Mouse (Mus musculus) forebrain, embryonic 11.5 days (tissue): ENCODE results near the gene Popdc2. TPM values are rescaled to one million over a fixed set of nuclear protein-coding genes. Genes with fewer than 3 reads are reported as not detected.

Source experiments
- ATAC-seq: fragments of 200-750 bp; cut with Nextera tagmentation; replicated peaks from 2 replicates; pipeline ENCODE4 v1.8.0; 2017; ENCODE audit warnings: moderate TSS enrichment; ENCODE audit not compliant: low FRiP score
- DNase-seq: peaks from one replicate; pipeline ENCODE4 v3.0.0-alpha.2; 2017; ENCODE audit warnings: low spot score
- H3K27ac ChIP-seq: fragments of 300-500 bp; sonication (generic); 2 replicates; pipeline ENCODE4 v1.5.1; 2014; ENCODE audit warnings: low read depth, low read length
- H3K27me3 ChIP-seq: fragments of 300-500 bp; sonication (generic); 2 replicates; pipeline ENCODE4 v1.6.1; 2014; ENCODE audit warnings: mild to moderate bottlenecking, low read length, mixed read lengths; ENCODE audit not compliant: control insufficient read depth, insufficient read depth
- H3K36me3 ChIP-seq: fragments of 300-500 bp; sonication (generic); 2 replicates; pipeline ENCODE4 v1.6.1; 2014; ENCODE audit warnings: mild to moderate bottlenecking, low read length, moderate library complexity, mixed read lengths; ENCODE audit not compliant: control insufficient read depth, insufficient read depth
- H3K4me1 ChIP-seq: fragments of 300-500 bp; sonication (generic); replicated peaks from 2 replicates; pipeline ENCODE4 v1.6.1; 2014; ENCODE audit warnings: low read length, mixed read lengths; ENCODE audit not compliant: control insufficient read depth, insufficient read depth
- H3K4me2 ChIP-seq: fragments of 300-500 bp; sonication (generic); 2 replicates; pipeline ENCODE4 v1.6.1; 2014; ENCODE audit warnings: low read depth, mild to moderate bottlenecking, low read length, moderate library complexity, mixed read lengths; ENCODE audit not compliant: severe bottlenecking
- H3K4me3 ChIP-seq: fragments of 300-500 bp; sonication (generic); 2 replicates; pipeline ENCODE4 v1.5.1; 2014; ENCODE audit warnings: low read depth, low read length
- H3K9ac ChIP-seq: fragments of 300-500 bp; sonication (generic); 2 replicates; pipeline ENCODE4 v1.6.1; 2014; ENCODE audit warnings: low read length
- H3K9me3 ChIP-seq: fragments of 300-500 bp; sonication (generic); 2 replicates; pipeline ENCODE4 v1.6.1; 2016; ENCODE audit warnings: low read length, mixed read lengths; ENCODE audit not compliant: control insufficient read depth
- WGBS: fragments of 180-500 bp; shearing (Covaris S2); extraction: QIAGEN DNeasy Blood & Tissue Kit; methylation state at CpG from one replicate; pipeline ENCODE4 v1.1.7; 2014; 5-methylcytosine and 5-hydroxymethylcytosine counted together
- polyA plus RNA-seq: library from polyadenylated mRNA; unstranded; fragments of >200 nt; fragmentation: Nextera tagmentation; extraction: Ambion mirVana; gene quantifications from 2 replicates; pipeline ENCODE4 v1.2.1, GENCODE M21; 2014

Popdc2 gene
- polyA plus RNA-seq, 1 experiment from 2014 or later = 1.4 TPM

DNA sequence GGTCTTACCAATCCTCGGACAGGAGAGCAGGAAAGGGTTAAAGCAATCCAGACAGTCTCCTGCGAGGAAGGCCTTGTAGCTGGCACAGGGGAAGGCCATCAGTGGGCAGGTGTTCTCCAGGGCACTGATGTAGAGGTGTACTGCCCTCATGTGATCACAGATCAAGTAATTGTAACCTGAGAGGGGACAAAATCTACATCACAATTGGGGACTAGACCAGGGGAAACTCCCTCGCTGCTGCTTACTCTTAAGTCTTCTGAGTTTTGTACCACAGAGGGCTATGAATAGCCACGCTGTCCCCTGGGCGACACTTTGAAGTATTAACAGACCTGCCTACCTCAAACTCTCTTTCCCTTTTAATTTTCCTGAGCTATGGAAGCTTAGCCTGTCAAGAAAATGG is 45.6 kb downstream of the Popdc2 start:
- H3K27me3 ChIP-seq = no peaks in the 10 kb centered on the region
- H3K4me2 ChIP-seq = no peak overlapping the region
- H3K36me3 ChIP-seq = no peaks in the 10 kb centered on the region
- H3K4me1 ChIP-seq = no peaks in the 10 kb centered on the region
- WGBS = 38% methylated on average over 5 of the region's 5 CpGs
- DNase-seq (no peak), ATAC-seq (no peak)
- no peak overlapping the region for H3K27ac ChIP-seq
- no peaks in the 10 kb centered on the region for H3K9me3 ChIP-seq
- no peak overlapping the region for H3K4me3 ChIP-seq
- no peak overlapping the region for H3K9ac ChIP-seq

GRCm38 (mm10) chr16:38408416-38408815 is 46.4 kb downstream of the Popdc2 start:
- Histone ChIP-seq H3K4me1 (no peaks in the 10 kb centered on the region), H3K9ac (no peak overlapping the region), H3K9me3 (no peaks in the 10 kb centered on the region), H3K27ac (no peak overlapping the region), H3K27me3 (no peaks in the 10 kb centered on the region), H3K36me3 (no peaks in the 10 kb centered on the region), H3K4me3 (no peak overlapping the region), H3K4me2 (no peak overlapping the region)
- 96% methylated on average over 8 of the region's 8 CpGs for WGBS
- ATAC-seq = no peak
- DNase-seq = no peak

DNA sequence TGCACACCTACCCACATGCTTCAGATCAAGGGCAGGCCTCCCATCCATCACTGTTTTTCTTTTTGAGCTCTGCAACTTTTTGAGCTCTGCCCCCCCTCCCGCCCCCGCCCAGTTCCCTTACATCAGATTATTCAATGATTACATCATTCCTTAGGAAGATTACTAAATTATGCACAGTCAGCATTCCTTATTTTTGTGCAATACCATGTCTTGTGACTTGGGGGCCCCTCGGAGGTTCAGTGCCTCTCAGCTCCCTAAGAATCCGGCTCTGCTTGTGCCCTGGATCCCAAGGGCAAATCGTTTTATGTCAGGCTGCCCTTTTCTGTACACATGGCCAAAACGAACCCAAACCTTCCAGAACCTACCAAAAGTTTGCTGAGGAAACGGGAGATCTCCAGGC is 52.9 kb downstream of the Popdc2 start:
- no peak overlapping the region for H3K4me2 ChIP-seq
- no peak overlapping the region for H3K9ac ChIP-seq
- no peak for DNase-seq

GRCm38 (mm10) chr16:38425374-38425773 is 63.4 kb downstream of the Popdc2 start:
- Histone ChIP-seq H3K4me2 (no peak overlapping the region), H3K4me1 (no peaks in the 10 kb centered on the region), H3K36me3 (no peaks in the 10 kb centered on the region), H3K4me3 (no peak overlapping the region), H3K9me3 (no peaks in the 10 kb centered on the region), H3K27ac (no peak overlapping the region), H3K27me3 (no peaks in the 10 kb centered on the region), H3K9ac (no peak overlapping the region)
- ATAC-seq (no peak), DNase-seq (no peak)
- 88% methylated on average over 2 of the region's 2 CpGs for WGBS

More for the DNA sequence above, 52.9 kb downstream of the Popdc2 start:
- Histone ChIP-seq H3K36me3 (no peaks in the 10 kb centered on the region), H3K27ac (no peak overlapping the region), H3K4me3 (no peak overlapping the region), H3K4me1 (no peaks in the 10 kb centered on the region), H3K27me3 (no peaks in the 10 kb centered on the region), H3K9me3 (no peaks in the 10 kb centered on the region)
- 89% methylated on average over 7 of the region's 7 CpGs for WGBS
- no peak for ATAC-seq

DNA sequence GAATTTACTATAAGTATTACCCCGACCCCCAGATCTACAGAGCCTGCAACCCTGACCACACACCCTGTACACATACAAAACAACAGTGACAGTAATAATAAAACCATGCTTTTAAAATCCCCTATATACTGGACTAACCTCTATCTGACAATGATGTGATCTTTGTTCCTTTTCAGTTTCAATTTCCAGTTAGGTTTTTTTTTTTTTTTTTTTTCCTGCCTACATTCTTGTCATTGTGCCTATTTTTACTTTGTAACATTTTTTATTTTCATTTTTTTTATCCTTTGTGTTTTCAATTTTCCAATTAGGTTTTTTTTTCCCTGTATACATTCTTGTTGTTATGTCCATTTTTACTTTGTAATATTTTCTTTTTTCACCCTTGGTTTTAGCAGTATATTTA is 63.8 kb downstream of the Popdc2 start:
- Histone ChIP-seq H3K27me3 (no peaks in the 10 kb centered on the region), H3K4me2 (no peak overlapping the region), H3K9me3 (no peaks in the 10 kb centered on the region), H3K4me1 (no peaks in the 10 kb centered on the region), H3K4me3 (no peak overlapping the region), H3K9ac (no peak overlapping the region), H3K36me3 (no peaks in the 10 kb centered on the region), H3K27ac (no peak overlapping the region)
- DNase-seq (no peak), ATAC-seq (no peak)
- 85% methylated on average over 1 of the region's 1 CpGs for WGBS

Other genes with a start within 250 kb of the Popdc2 start
- gene Nr1i2, start 67.4 kb upstream of the Popdc2 start, polyA plus RNA-seq = not detected in 2 replicates
- gene Maats1, start 20.1 kb upstream of the Popdc2 start, polyA plus RNA-seq = 0.39 and 0.41 TPM in 2 replicates
- 118 and 119 TPM in 2 replicates for gene Cox17, start 15.2 kb upstream of the Popdc2 start, polyA plus RNA-seq
- not detected in 2 replicates for gene Gm21987, start 15.2 kb upstream of the Popdc2 start, polyA plus RNA-seq
- 0.15 and 0.25 TPM in 2 replicates for gene Pla1a, start 70.9 kb downstream of the Popdc2 start, polyA plus RNA-seq
- 135 and 137 TPM in 2 replicates for gene Adprh, start 90.5 kb downstream of the Popdc2 start, polyA plus RNA-seq
- gene Cd80, start 93.4 kb downstream of the Popdc2 start, polyA plus RNA-seq = 0.45 and 0.73 TPM in 2 replicates
- gene Timmdc1, start 160.5 kb downstream of the Popdc2 start, polyA plus RNA-seq = 30.2 and 31.3 TPM in 2 replicates
- 72.4 and 75.5 TPM in 2 replicates for gene Poglut1, start 188.0 kb downstream of the Popdc2 start, polyA plus RNA-seq
- 77.6 and 85.0 TPM in 2 replicates for gene Tmem39a, start 196.5 kb downstream of the Popdc2 start, polyA plus RNA-seq